Comparison of ENCODE assay signal across 20 mouse cellular contexts in genomic region chr10:59287662-59288061, GRCm38 (mm10). TPM values are rescaled to one million over a fixed set of nuclear protein-coding genes. Genes with fewer than 3 reads are reported as not detected.
A peak's percentile ranks its signal among the peaks of the same experiment; 100 is the strongest.
DNase-seq lines count a peak whose midpoint lies in the region; ATAC-seq and TF ChIP-seq lines count a peak whose summit lies in the region.
"Had no signal": no experiment of that assay in that cellular context is flagged by ENCODE, and none has a peak within 500 bp of the region (broad histone marks: within the 10 kb centered on the region; RNA-seq: fewer than 3 reads in every experiment).

No protein-coding gene starts in this region.

- H3K79me2 ChIP-seq in CH12.LX (replicated peaks; ENCODE audit: control insufficient read depth, extremely low read depth, insufficient read depth, poor library complexity, severe bottlenecking) = no peaks in the 10 kb centered on the region

- H3K4me3 ChIP-seq in liver, embryonic 11.5 days (ENCODE audit: low read depth, low read length) = no peak overlapping the region
- no peak overlapping the region for H3K4me3 ChIP-seq in CH12.LX (replicated peaks in 1 of 3; ENCODE audit: low read depth in 2 of 3, low read length in 2 of 3, poor library complexity in 1 of 3)
- H3K4me3 ChIP-seq in liver, embryonic 14.5 days (ENCODE audit: insufficient read depth in 1 of 2, low read depth in 2 of 2, low read length in 2 of 2) = no peak overlapping the region
- H3K4me3 ChIP-seq: embryonic facial prominence, embryonic 13.5 days; forebrain, embryonic 12.5 days; heart, embryonic 10.5 days; hindbrain, embryonic 13.5 days had no signal

- TF ChIP-seq CTCF in CH12.LX (conservative IDR thresholded peaks at IDR 0.05 in 1 of 2, IDR thresholded peaks at IDR 0.05 in 1 of 2; ENCODE audit: low read depth in 2 of 2, low read length in 2 of 2) = no peak
- no peak for TF ChIP-seq CTCF in liver, embryonic 14.5 days (IDR thresholded peaks at IDR 0.05; ENCODE audit: low read depth)

- peak overlapping the region; percentile 25; the same call in 1 of the 2 replicates for H3K4me2 ChIP-seq in liver, embryonic 11.5 days
- H3K4me2 ChIP-seq in CH12.LX (ENCODE audit: insufficient read depth, low read depth, poor library complexity, severe bottlenecking) = no peak overlapping the region
- peak overlapping the region; percentile 18 for H3K4me2 ChIP-seq in liver, embryonic 14.5 days (ENCODE audit: low read depth)
- H3K4me2 ChIP-seq: embryonic facial prominence, embryonic 13.5 days; forebrain, embryonic 12.5 days; hindbrain, embryonic 13.5 days had no signal

- TF ChIP-seq POLR2A in CH12.LX (IDR thresholded peaks at IDR 0.05; ENCODE audit: low read depth, low read length) = no peak

- peak; percentile 73 for ATAC-seq in liver, embryonic 11.5 days (replicated peaks; ENCODE audit: low FRiP score)
- ATAC-seq in liver, embryonic 14.5 days (ENCODE audit: insufficient read depth) = peak; percentile 79
- ATAC-seq: forebrain, postnatal 0 days; hindbrain, postnatal 0 days had no signal

- H3K27me3 ChIP-seq in liver, embryonic 11.5 days (replicated peaks; ENCODE audit: control insufficient read depth, insufficient read depth, low read length) = no peaks in the 10 kb centered on the region
- H3K27me3 ChIP-seq in CH12.LX (replicated peaks) = no peaks in the 10 kb centered on the region
- H3K27me3 ChIP-seq in liver, embryonic 14.5 days (ENCODE audit: control insufficient read depth, insufficient read depth, low read length) = no peaks in the 10 kb centered on the region
- H3K27me3 ChIP-seq: embryonic facial prominence, embryonic 13.5 days; hindbrain, embryonic 13.5 days had no signal

- 30% methylated on average over 3 of the region's 3 CpGs for WGBS in liver, embryonic 11.5 days
- WGBS in liver, embryonic 14.5 days (ENCODE audit: insufficient replicate concordance) = 37% methylated on average over 3 of the region's 3 CpGs

- H3K9me3 ChIP-seq in liver, embryonic 11.5 days (ENCODE audit: control insufficient read depth, low read length) = no peaks in the 10 kb centered on the region
- no peaks in the 10 kb centered on the region for H3K9me3 ChIP-seq in CH12.LX (replicated peaks; ENCODE audit: low read length)
- H3K9me3 ChIP-seq in liver, embryonic 14.5 days (ENCODE audit: control insufficient read depth, low read length) = no peaks in the 10 kb centered on the region
- H3K9me3 ChIP-seq: embryonic facial prominence, embryonic 13.5 days; forebrain, embryonic 12.5 days; heart, embryonic 10.5 days; hindbrain, embryonic 13.5 days had no signal

- no peak overlapping the region for H3K9ac ChIP-seq in liver, embryonic 11.5 days (ENCODE audit: low read depth, low read length)
- no peak overlapping the region for H3K9ac ChIP-seq in CH12.LX (ENCODE audit: insufficient read depth, low read depth)
- H3K9ac ChIP-seq in liver, embryonic 14.5 days (replicated peaks) = no peak overlapping the region
- H3K9ac ChIP-seq: embryonic facial prominence, embryonic 13.5 days; forebrain, embryonic 12.5 days; forebrain, postnatal 0 days; hindbrain, embryonic 13.5 days had no signal

- dilution Hi-C loops in CH12.LX (cut with MboI; ENCODE audit: extremely low pct_ligation_motif_present, extremely low pct_unique_long_range_greater_than_20kb, low sequenced_read_pairs) = no loop called here

- H3K27ac ChIP-seq in liver, embryonic 11.5 days (ENCODE audit: low read depth, low read length) = no peak overlapping the region
- H3K27ac ChIP-seq in CH12.LX (ENCODE audit: insufficient read depth, low read depth) = no peak overlapping the region
- H3K27ac ChIP-seq in liver, embryonic 14.5 days = no peak overlapping the region
- H3K27ac ChIP-seq: embryonic facial prominence, embryonic 13.5 days; forebrain, embryonic 12.5 days; heart, embryonic 10.5 days; hindbrain, embryonic 13.5 days; hindbrain, postnatal 0 days had no signal

- H3K4me1 ChIP-seq in liver, embryonic 11.5 days (replicated peaks; ENCODE audit: control insufficient read depth, insufficient read depth, low read length) = peaks cover 5% of the 10 kb centered on the region; the same call in 1 of the 2 replicates
- H3K4me1 ChIP-seq in CH12.LX (ENCODE audit: control insufficient read depth in 1 of 2, insufficient read depth in 2 of 2) = peaks cover 12 to 13% of the 10 kb centered on the region in 2 experiments
- peaks cover 2 to 11% of the 10 kb centered on the region in 2 experiments; a peak in 3 of 4 replicates for H3K4me1 ChIP-seq in liver, embryonic 14.5 days (replicated peaks; ENCODE audit: control insufficient read depth in 2 of 2, insufficient read depth in 2 of 2, low read length in 1 of 2)
- H3K4me1 ChIP-seq: forebrain, embryonic 12.5 days; hindbrain, embryonic 13.5 days had no signal

- in situ Hi-C loops in CH12.LX (cut with MboI; ENCODE audit: low pct_ligation_motif_present, low pct_unique_long_range_greater_than_20kb, low sequenced_read_pairs) = loop anchor here (5.0 to 25.0 kb wide), 3 partner anchors 63 to 475 kb away; partner anchors contain the start of genes Sept10, Sh3rf3 and Sowahc

- DNase-seq in liver, embryonic 11.5 days (ENCODE audit: low spot score) = no peak
- DNase-seq in liver (no peak), CH12.LX (ENCODE audit: extremely low read depth) (no peak)
- DNase-seq in liver, embryonic 14.5 days (ENCODE audit: low read depth in 3 of 3, low spot score in 3 of 3) = no peak
- peak; percentile 43 for DNase-seq in yolk sac, embryonic 10.5 days (ENCODE audit: low spot score)
- no peak for DNase-seq in urinary bladder, postnatal 10 days (ENCODE audit: low spot score)
- no peak for DNase-seq in cerebellum, postnatal 14 days
- DNase-seq: adrenal gland, adult 8-10 months; adrenal gland, postnatal 36 days; cerebellum, adult 2 months; cerebellum, postnatal 10 days; forebrain, postnatal 0 days; gastrocnemius, postnatal 36 days; heart, adult 18-20 months; heart, postnatal 10 days had no signal

- no peaks in the 10 kb centered on the region for H3K36me3 ChIP-seq in liver, embryonic 11.5 days (ENCODE audit: control insufficient read depth, insufficient read depth, low read length)
- H3K36me3 ChIP-seq in CH12.LX (replicated peaks in 1 of 2; ENCODE audit: control insufficient read depth in 1 of 2, insufficient read depth in 1 of 2, low read length in 1 of 2) = no peaks in the 10 kb centered on the region
- H3K36me3 ChIP-seq in liver, embryonic 14.5 days (replicated peaks; ENCODE audit: control insufficient read depth, insufficient read depth, low read depth) = no peaks in the 10 kb centered on the region
- H3K36me3 ChIP-seq: embryonic facial prominence, embryonic 13.5 days; forebrain, embryonic 12.5 days; heart, embryonic 10.5 days; hindbrain, embryonic 13.5 days had no signal

- no peak for TF ChIP-seq EP300 in CH12.LX (IDR thresholded peaks at IDR 0.05; ENCODE audit: low read length)
- TF ChIP-seq EP300 in liver, embryonic 14.5 days (IDR thresholded peaks at IDR 0.05; ENCODE audit: low read depth) = no peak

- no peak for TF ChIP-seq RAD21 in CH12.LX (IDR thresholded peaks at IDR 0.05; ENCODE audit: low read depth, low read length)

TF ChIP-seq in CH12.LX, 34 proteins besides CTCF, POLR2A, EP300 and RAD21:
- TF ChIP-seq IRF4 (IDR thresholded peaks at IDR 0.05; ENCODE audit: low read depth, low read length) = 0 out of 2 replicates have a peak, but pooled peaks have one; percentile 6
- no peak for TF ChIP-seq TBP (conservative IDR thresholded peaks at IDR 0.05; ENCODE audit: low read depth, low read length)
- no peak for TF ChIP-seq UBTF (IDR thresholded peaks at IDR 0.05; ENCODE audit: low read depth, low read length)

RNA-seq across cellular contexts. Expression of gene P4ha1, which starts 35.4 kb away (rescaled TPM):
- 60.6 and 61.1 TPM in 2 replicates for polyA plus RNA-seq in liver, embryonic 11.5 days (2014; fragmentation: Nextera tagmentation; extraction: Ambion mirVana)
- total RNA-seq in CH12.LX (2012; rRNA removed) (52.0 and 87.2 TPM in 2 replicates), CH12.LX (2014; rRNA removed) (138 and 141 TPM in 2 replicates)
- 38.4 and 39.9 TPM in 2 replicates for polyA plus RNA-seq in CH12.LX (2012; ENCODE audit: insufficient read length, low read depth)
- 3.9 and 5.1 TPM in 2 replicates for polyA plus RNA-seq in liver, embryonic 14.5 days (2012; rRNA removed)
- 9.3 and 9.6 TPM in 2 replicates for polyA plus RNA-seq in liver, embryonic 14.5 days (2014; fragmentation: Nextera tagmentation; extraction: Ambion mirVana)
